Mouse (Mus musculus): ENCODE measurements around the gene Rps6ka5. TPM values are rescaled to one million over a fixed set of nuclear protein-coding genes. Genes with fewer than 3 reads are reported as not detected.

The Rps6ka5 gene
- polyA plus RNA-seq, 1 experiment from 2014 or later, result 3.6 TPM

DNA sequence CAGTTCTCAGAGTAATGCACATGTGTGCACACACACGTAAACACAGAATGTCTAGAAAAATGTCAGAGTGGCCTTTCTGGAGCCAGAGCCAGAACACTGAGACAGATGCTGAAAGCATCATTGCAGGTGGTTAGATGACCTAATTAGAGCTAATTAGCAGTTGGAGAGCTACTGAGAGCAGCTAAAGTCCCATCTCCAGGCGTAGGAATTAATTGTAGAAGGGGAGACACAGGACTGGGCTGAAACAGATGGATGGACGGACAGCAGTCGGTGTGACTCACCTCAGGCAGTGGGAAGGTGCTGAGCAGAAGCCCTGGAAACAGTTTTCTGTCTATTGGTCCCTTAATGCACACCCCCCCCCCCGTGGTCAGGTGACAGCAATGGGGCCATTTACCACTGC is 8.4 kb upstream of the Rps6ka5 start:
- Histone ChIP-seq H3K4me1 (ENCODE audit: control insufficient read depth, insufficient read depth, low read length) (no peaks in the 10 kb centered on the region), H3K4me2 (ENCODE audit: low read depth) (no peak overlapping the region), H3K27ac (ENCODE audit: low read depth, low read length) (no peak overlapping the region), H3K36me3 (ENCODE audit: control insufficient read depth, insufficient read depth, low read length) (no peaks in the 10 kb centered on the region), H3K27me3 (ENCODE audit: control insufficient read depth, insufficient read depth, low read length) (no peaks in the 10 kb centered on the region), H3K4me3 (ENCODE audit: low read depth, low read length) (no peak overlapping the region), H3K9ac (ENCODE audit: low read length) (no peak overlapping the region), H3K9me3 (ENCODE audit: control insufficient read depth, low read length) (no peaks in the 10 kb centered on the region)
- WGBS, result 70% methylated on average over 5 of the region's 5 CpGs
- ATAC-seq (ENCODE audit: insufficient read depth, low FRiP score, low TSS enrichment) (no peak), DNase-seq (ENCODE audit: low spot score) (no peak)

DNA sequence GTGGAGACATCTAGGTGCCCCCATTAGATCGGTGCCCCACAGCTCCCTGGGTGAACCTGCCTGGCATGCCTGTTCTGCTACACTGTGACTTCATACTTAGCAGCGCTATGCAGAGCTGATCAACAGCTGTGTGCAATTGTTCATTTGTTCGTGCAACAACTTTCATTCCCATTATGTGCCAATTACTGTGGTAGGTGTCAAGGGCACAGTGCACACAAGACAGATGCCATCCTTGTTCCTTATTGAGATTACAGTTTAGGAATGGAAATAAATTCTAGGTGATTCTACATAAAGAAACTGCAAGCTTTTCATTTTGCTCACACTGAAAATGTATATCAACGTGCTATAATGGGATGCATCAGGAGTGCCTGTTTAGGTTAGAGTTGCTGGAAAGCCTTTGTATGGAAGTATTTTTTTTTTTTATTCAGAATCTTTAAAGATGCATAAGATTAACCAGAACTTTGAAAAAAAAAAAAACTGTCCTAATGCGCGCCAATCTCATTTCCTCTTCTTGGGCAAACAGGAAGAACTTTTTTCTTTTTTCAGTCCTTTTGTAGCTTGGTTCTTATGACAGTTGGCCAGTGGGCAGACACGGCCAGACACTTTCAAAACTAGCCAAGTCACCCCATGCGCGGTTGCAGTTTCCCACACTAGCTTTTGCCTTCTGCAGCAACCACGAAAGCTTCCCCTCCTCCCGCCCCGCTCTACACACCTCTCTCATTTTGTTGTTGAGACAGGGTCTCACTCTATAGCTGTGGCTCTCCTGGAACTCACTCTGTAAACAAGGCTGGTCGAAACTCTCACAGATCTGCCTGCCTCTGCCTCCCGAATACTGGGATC is 2.1 kb upstream of the Rps6ka5 start:
- H3K27me3 ChIP-seq (ENCODE audit: control insufficient read depth, insufficient read depth, low read length), result no peaks in the 10 kb centered on the region
- no peaks in the 10 kb centered on the region for H3K9me3 ChIP-seq (ENCODE audit: control insufficient read depth, low read length)
- no peak overlapping the region for H3K9ac ChIP-seq (ENCODE audit: low read length)
- DNase-seq (ENCODE audit: low spot score) (no peak), ATAC-seq (ENCODE audit: insufficient read depth, low FRiP score, low TSS enrichment) (no peak)
- 75% methylated on average over 14 of the region's 14 CpGs for WGBS
- no peaks in the 10 kb centered on the region for H3K36me3 ChIP-seq (ENCODE audit: control insufficient read depth, insufficient read depth, low read length)
- H3K4me1 ChIP-seq (ENCODE audit: control insufficient read depth, insufficient read depth, low read length), result peaks cover 4% of the 10 kb centered on the region
- no peak overlapping the region for H3K4me3 ChIP-seq (ENCODE audit: low read depth, low read length)
- no peak overlapping the region for H3K27ac ChIP-seq (ENCODE audit: low read depth, low read length)
- H3K4me2 ChIP-seq (ENCODE audit: low read depth), result no peak overlapping the region

DNA sequence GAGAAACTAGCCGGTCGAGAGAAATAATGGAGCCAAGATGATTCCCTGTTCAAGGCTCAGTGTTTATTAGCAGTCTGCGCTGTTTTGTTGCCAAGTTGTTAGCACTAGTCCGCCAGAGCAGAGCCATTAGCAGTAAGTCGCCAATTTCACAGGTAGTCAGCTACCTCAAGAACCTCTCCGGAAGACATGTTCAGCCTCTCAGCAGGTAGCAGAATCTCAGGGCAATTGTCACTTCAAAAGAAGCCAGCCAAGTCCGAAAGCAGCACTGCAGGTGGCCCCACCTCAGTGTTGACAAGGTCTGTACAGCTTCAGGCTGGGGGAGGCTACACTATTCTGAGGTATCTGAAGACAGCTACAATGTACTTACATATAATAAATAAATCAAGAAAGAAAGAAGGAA is 1.1 kb upstream of the Rps6ka5 start:
- H3K4me1 ChIP-seq (ENCODE audit: control insufficient read depth, insufficient read depth, low read length), result peaks cover 6% of the 10 kb centered on the region
- H3K9ac ChIP-seq (ENCODE audit: low read length), result no peak overlapping the region
- no peak overlapping the region for H3K27ac ChIP-seq (ENCODE audit: low read depth, low read length)
- H3K4me2 ChIP-seq (ENCODE audit: low read depth), result no peak overlapping the region
- no peaks in the 10 kb centered on the region for H3K9me3 ChIP-seq (ENCODE audit: control insufficient read depth, low read length)
- WGBS, result 27% methylated on average over 7 of the region's 7 CpGs
- H3K36me3 ChIP-seq (ENCODE audit: control insufficient read depth, insufficient read depth, low read length), result no peaks in the 10 kb centered on the region
- no peaks in the 10 kb centered on the region for H3K27me3 ChIP-seq (ENCODE audit: control insufficient read depth, insufficient read depth, low read length)
- ATAC-seq (ENCODE audit: insufficient read depth, low FRiP score, low TSS enrichment) (no peak), DNase-seq (ENCODE audit: low spot score) (no peak)
- no peak overlapping the region for H3K4me3 ChIP-seq (ENCODE audit: low read depth, low read length)

DNA sequence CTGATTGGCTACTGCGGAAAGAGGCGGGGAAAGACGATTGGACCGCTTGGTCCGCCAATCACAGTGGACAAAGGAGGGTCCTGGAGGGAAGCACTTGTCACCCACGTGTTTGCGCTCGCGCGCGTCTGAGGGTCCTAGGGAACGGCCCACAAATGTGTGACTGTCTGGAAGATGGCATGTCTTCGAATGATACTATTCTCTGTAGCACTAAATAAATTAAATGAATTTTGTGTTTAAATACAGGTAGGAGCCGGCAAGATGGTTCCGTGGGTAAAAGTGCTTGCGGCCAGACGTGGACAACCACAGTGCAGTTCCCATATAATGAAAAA is 1.4 kb downstream of the Rps6ka5 start:
- WGBS, result 7% methylated on average over 17 of the region's 17 CpGs
- DNase-seq (ENCODE audit: low spot score) (no peak), ATAC-seq (ENCODE audit: insufficient read depth, low FRiP score, low TSS enrichment) (no peak)
- H3K9ac ChIP-seq (ENCODE audit: low read length), result no peak overlapping the region
- H3K4me1 ChIP-seq (ENCODE audit: control insufficient read depth, insufficient read depth, low read length), result peaks cover 6% of the 10 kb centered on the region
- no peaks in the 10 kb centered on the region for H3K9me3 ChIP-seq (ENCODE audit: control insufficient read depth, low read length)
- H3K36me3 ChIP-seq (ENCODE audit: control insufficient read depth, insufficient read depth, low read length), result no peaks in the 10 kb centered on the region
- no peaks in the 10 kb centered on the region for H3K27me3 ChIP-seq (ENCODE audit: control insufficient read depth, insufficient read depth, low read length)
- peak overlapping the region; percentile 32 for H3K4me2 ChIP-seq (ENCODE audit: low read depth)
- H3K4me3 ChIP-seq (ENCODE audit: low read depth, low read length), result peak overlapping the region; percentile 68; the same call in 1 of the 2 replicates
- no peak overlapping the region for H3K27ac ChIP-seq (ENCODE audit: low read depth, low read length)

DNA sequence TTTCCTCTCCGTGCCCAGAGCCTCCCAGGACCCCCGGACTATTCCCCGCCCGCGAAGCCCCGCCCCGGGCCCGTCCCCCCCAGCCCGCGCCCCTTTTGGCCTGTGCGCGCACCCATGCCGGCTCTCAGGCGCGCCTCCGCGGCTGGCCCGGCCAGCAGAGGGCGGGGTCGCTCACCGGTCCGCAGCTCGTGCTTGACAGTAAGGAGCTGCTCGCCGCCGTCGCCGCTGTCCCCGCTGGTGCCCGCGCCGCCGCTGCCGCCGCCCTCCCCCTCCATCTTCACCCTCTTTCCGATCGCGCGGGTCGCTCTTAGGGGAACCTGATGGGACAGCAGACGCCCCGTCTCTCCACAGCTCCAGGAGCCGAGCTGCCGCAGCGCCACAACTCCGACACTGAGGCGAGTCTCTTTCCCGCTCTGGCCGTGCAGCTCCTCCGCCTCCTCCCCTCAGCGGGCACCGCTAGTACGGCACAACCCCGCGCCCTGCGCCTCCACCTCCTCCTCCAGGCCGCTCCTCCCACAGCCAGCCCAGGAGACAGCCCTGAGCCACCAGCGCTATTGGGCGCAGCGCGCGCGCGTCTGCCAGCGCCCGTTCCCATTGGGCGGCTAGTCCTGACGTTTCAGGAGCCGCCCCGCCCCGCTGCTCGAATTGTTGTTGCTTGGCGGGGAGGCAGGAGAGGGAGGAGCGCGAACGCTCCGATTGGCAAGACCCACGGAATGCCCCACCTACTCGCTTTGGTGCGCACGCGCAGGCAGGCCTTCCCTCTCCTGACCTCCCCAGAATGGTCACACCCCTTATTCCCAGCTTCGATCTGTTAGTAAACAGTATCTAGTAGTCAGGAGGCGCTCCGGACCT is 2.0 kb downstream of the Rps6ka5 start:
- WGBS, result under 1% methylated on average over 74 of the region's 85 CpGs
- H3K36me3 ChIP-seq (ENCODE audit: control insufficient read depth, insufficient read depth, low read length), result no peaks in the 10 kb centered on the region
- H3K27ac ChIP-seq (ENCODE audit: low read depth, low read length), result peak overlapping the region; percentile 91
- H3K9ac ChIP-seq (ENCODE audit: low read length), result peak overlapping the region; percentile 67
- peak overlapping the region; percentile 90 for H3K4me2 ChIP-seq (ENCODE audit: low read depth)
- no peaks in the 10 kb centered on the region for H3K27me3 ChIP-seq (ENCODE audit: control insufficient read depth, insufficient read depth, low read length)
- no peaks in the 10 kb centered on the region for H3K9me3 ChIP-seq (ENCODE audit: control insufficient read depth, low read length)
- peaks cover 6% of the 10 kb centered on the region for H3K4me1 ChIP-seq (ENCODE audit: control insufficient read depth, insufficient read depth, low read length)
- peak overlapping the region; percentile 68 for H3K4me3 ChIP-seq (ENCODE audit: low read depth, low read length)
- peak; percentile 99 for ATAC-seq (ENCODE audit: insufficient read depth, low FRiP score, low TSS enrichment)
- DNase-seq (ENCODE audit: low spot score), result peak; percentile 100

DNA sequence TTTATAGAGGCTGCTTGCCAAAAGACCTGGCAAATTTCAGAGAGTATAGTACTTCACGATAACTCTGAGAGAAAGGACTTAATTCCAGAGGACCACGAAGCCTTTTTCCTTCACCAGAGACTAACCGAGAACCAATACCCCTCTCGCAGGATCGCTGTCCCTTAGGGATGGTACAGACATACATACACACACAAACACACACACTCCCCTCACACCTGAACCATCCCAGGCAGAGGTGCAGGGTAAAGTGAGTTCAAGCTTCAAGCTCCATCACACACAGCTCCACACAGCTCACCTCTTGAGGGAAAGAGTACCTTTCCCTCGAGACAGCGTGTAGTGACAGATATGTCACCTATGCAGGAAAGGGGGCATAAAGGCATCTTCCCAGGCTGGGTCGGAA is 2.6 kb downstream of the Rps6ka5 start:
- Histone ChIP-seq H3K4me1 (ENCODE audit: control insufficient read depth, insufficient read depth, low read length) (peaks cover 6% of the 10 kb centered on the region), H3K4me3 (ENCODE audit: low read depth, low read length) (peak overlapping the region; percentile 68), H3K9me3 (ENCODE audit: control insufficient read depth, low read length) (no peaks in the 10 kb centered on the region), H3K9ac (ENCODE audit: low read length) (peak overlapping the region; percentile 67), H3K4me2 (ENCODE audit: low read depth) (peak overlapping the region; percentile 90), H3K27me3 (ENCODE audit: control insufficient read depth, insufficient read depth, low read length) (no peaks in the 10 kb centered on the region), H3K36me3 (ENCODE audit: control insufficient read depth, insufficient read depth, low read length) (no peaks in the 10 kb centered on the region), H3K27ac (ENCODE audit: low read depth, low read length) (peak overlapping the region; percentile 91)
- DNase-seq (ENCODE audit: low spot score), result peak; percentile 18
- ATAC-seq (ENCODE audit: insufficient read depth, low FRiP score, low TSS enrichment), result peak; percentile 2
- under 1% methylated on average over 8 of the region's 8 CpGs for WGBS

DNA sequence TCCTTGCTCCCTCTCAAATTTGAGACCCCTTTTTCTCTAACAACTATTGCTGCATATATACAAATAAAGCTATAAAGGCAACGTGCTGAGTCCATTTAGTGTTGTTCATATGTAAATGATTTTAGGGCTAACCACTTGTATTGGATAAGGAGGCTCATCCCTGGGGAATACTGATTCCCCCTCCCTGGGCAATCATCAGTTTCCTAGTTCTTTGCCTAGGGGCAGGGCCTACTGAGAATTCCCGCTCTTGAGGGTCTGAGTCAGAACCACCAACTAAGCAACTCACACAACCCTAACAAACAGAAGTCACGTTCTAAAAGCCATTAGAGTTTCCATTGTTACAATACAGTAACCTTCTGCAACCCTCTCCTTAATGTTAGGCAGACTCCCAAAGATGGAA is 6.0 kb downstream of the Rps6ka5 start:
- Histone ChIP-seq H3K4me3 (ENCODE audit: low read depth, low read length) (no peak overlapping the region), H3K9ac (ENCODE audit: low read length) (no peak overlapping the region), H3K9me3 (ENCODE audit: control insufficient read depth, low read length) (no peaks in the 10 kb centered on the region), H3K27ac (ENCODE audit: low read depth, low read length) (no peak overlapping the region), H3K36me3 (ENCODE audit: control insufficient read depth, insufficient read depth, low read length) (no peaks in the 10 kb centered on the region), H3K4me2 (ENCODE audit: low read depth) (no peak overlapping the region), H3K27me3 (ENCODE audit: control insufficient read depth, insufficient read depth, low read length) (no peaks in the 10 kb centered on the region), H3K4me1 (ENCODE audit: control insufficient read depth, insufficient read depth, low read length) (peaks cover 6% of the 10 kb centered on the region)
- ATAC-seq (ENCODE audit: insufficient read depth, low FRiP score, low TSS enrichment), result no peak
- 31% methylated on average over 3 of the region's 3 CpGs for WGBS
- DNase-seq (ENCODE audit: low spot score), result no peak

DNA sequence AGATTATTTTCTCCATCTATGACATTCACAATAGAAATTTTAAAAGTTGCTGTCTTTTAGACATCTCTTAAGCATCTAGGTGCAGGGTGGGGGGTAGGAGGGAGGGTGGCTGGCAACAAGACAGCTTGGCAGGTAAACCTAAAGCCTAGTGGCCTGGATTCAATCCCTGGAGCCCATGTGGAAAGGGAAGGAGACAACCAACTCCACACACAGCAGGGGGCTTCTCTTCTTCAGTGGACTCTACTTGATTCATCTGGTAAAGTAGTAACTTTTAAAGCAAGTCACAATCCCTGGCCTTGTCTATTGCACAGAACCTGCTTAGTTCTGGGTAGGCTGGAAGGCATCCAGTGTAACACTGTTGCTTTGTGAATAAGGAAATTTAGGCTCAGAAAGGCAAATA is 9.3 kb downstream of the Rps6ka5 start:
- no peaks in the 10 kb centered on the region for H3K36me3 ChIP-seq (ENCODE audit: control insufficient read depth, insufficient read depth, low read length)
- no peak overlapping the region for H3K4me3 ChIP-seq (ENCODE audit: low read depth, low read length)
- no peak overlapping the region for H3K4me2 ChIP-seq (ENCODE audit: low read depth)
- H3K27me3 ChIP-seq (ENCODE audit: control insufficient read depth, insufficient read depth, low read length), result no peaks in the 10 kb centered on the region
- no peak for ATAC-seq (ENCODE audit: insufficient read depth, low FRiP score, low TSS enrichment)
- no peak for DNase-seq (ENCODE audit: low spot score)
- no peak overlapping the region for H3K9ac ChIP-seq (ENCODE audit: low read length)
- no peaks in the 10 kb centered on the region for H3K9me3 ChIP-seq (ENCODE audit: control insufficient read depth, low read length)
- H3K27ac ChIP-seq (ENCODE audit: low read depth, low read length), result no peak overlapping the region
- H3K4me1 ChIP-seq (ENCODE audit: control insufficient read depth, insufficient read depth, low read length), result no peaks in the 10 kb centered on the region

DNA sequence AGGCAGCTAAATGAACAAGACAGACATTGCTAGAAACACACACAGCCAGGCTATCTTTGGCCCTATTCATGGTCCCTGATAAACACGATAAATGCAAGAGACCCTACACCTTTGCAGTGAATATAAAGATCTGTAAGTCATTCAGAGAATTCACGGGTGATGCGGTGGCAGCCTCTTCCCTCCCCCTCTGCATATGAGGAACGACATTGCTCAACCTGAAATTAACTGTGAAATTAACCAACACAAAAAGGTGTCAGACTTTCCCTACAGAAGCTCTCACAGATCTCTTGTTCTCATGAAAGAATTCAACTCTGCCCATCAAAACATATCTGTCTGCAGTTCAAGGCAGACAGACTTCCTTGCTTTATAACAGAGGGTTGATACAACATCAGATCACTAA is 9.8 kb downstream of the Rps6ka5 start:
- no peak for ATAC-seq (ENCODE audit: insufficient read depth, low FRiP score, low TSS enrichment)

More for the DNA sequence above, 9.8 kb downstream of the Rps6ka5 start:
- WGBS, result 84% methylated on average over 4 of the region's 4 CpGs
- Histone ChIP-seq H3K4me3 (ENCODE audit: low read depth, low read length) (no peak overlapping the region), H3K4me2 (ENCODE audit: low read depth) (no peak overlapping the region), H3K9me3 (ENCODE audit: control insufficient read depth, low read length) (no peaks in the 10 kb centered on the region), H3K36me3 (ENCODE audit: control insufficient read depth, insufficient read depth, low read length) (no peaks in the 10 kb centered on the region), H3K4me1 (ENCODE audit: control insufficient read depth, insufficient read depth, low read length) (no peaks in the 10 kb centered on the region), H3K27ac (ENCODE audit: low read depth, low read length) (no peak overlapping the region), H3K27me3 (ENCODE audit: control insufficient read depth, insufficient read depth, low read length) (no peaks in the 10 kb centered on the region), H3K9ac (ENCODE audit: low read length) (no peak overlapping the region)
- DNase-seq (ENCODE audit: low spot score), result no peak

Measured in neural tube, embryonic 11.5 days (tissue).